Mouse (Mus musculus): Measurements from ENCODE around the gene March1.

Gene March1

GRCm38 (mm10) chr8:66496998-66497577 is 879.4 kb downstream of the March1 start:
- in situ Hi-C loops (cut with MseI, MboI), result loop anchor here in 1 of 2 experiments (5.0 kb wide), 1 partner anchor 45 kb away; no protein-coding TSS in a partner anchor

- in situ Hi-C loops (cut with MseI, MboI), result no loop called here
Measured at GRCm38 (mm10) chr8:66503381-66503780, 885.7 kb downstream of the March1 start.

GRCm38 (mm10) chr8:66511537-66511936 is 893.8 kb downstream of the March1 start, which contains the start of gene Tktl2:
Tktl2 (plus strand) TSS chr8:66511756.
- in situ Hi-C loops (cut with MseI, MboI), result no loop called here

GRCm38 (mm10) chr8:66519149-66519548 is 901.4 kb downstream of the March1 start:
- in situ Hi-C loops (cut with MseI, MboI), result no loop called here

- in situ Hi-C loops (cut with MseI, MboI), result no loop called here
Measured at GRCm38 (mm10) chr8:66520576-66520975, 902.9 kb downstream of the March1 start.
